Mouse (Mus musculus): ENCODE measurements around the gene Lrrfip2. TPM values are rescaled to one million over a fixed set of nuclear protein-coding genes. Genes with fewer than 3 reads are reported as not detected.

The Lrrfip2 gene
- total and polyA plus RNA-seq, 2 experiments from 2014 or later: 38.9 to 41.7 TPM

GRCm38 (mm10) chr9:111094626-111095025 lies 22.8 kb upstream of the Lrrfip2 start:
- Histone ChIP-seq H3K9me3 (ENCODE audit: low read length) (no peaks in the 10 kb centered on the region), H3K9ac (no peak overlapping the region), H3K27ac (ENCODE audit: low read depth, low read length) (no peak overlapping the region), H3K4me1 (ENCODE audit: insufficient read depth) (no peaks in the 10 kb centered on the region), H3K36me3 (ENCODE audit: insufficient read depth) (no peaks in the 10 kb centered on the region), H3K4me3 (ENCODE audit: low read depth, low read length) (no peak overlapping the region), H3K27me3 (ENCODE audit: insufficient read depth, low read length) (no peaks in the 10 kb centered on the region), H3K4me2 (ENCODE audit: low read depth) (no peak overlapping the region)
- no peak for DNase-seq
- TF ChIP-seq CTCF (IDR thresholded peaks at IDR 0.05; ENCODE audit: low read depth): no peak
- WGBS: 90% methylated on average over 5 of the region's 5 CpGs
- no peak for ATAC-seq

GRCm38 (mm10) chr9:111095710-111096109 lies 21.7 kb upstream of the Lrrfip2 start:
- Histone ChIP-seq H3K9me3 (ENCODE audit: low read length) (no peaks in the 10 kb centered on the region), H3K36me3 (ENCODE audit: insufficient read depth) (no peaks in the 10 kb centered on the region), H3K27me3 (ENCODE audit: insufficient read depth, low read length) (no peaks in the 10 kb centered on the region), H3K9ac (no peak overlapping the region), H3K4me3 (ENCODE audit: low read depth, low read length) (no peak overlapping the region), H3K4me1 (ENCODE audit: insufficient read depth) (no peaks in the 10 kb centered on the region), H3K4me2 (ENCODE audit: low read depth) (no peak overlapping the region), H3K27ac (ENCODE audit: low read depth, low read length) (no peak overlapping the region)
- no peak for DNase-seq
- WGBS: 88% methylated on average over 7 of the region's 7 CpGs
- no peak for ATAC-seq
- TF ChIP-seq CTCF (IDR thresholded peaks at IDR 0.05; ENCODE audit: low read depth): no peak

GRCm38 (mm10) chr9:111096419-111097326 lies 20.7 kb upstream of the Lrrfip2 start:
- DNase-seq (no peak), ATAC-seq (no peak)
- no peaks in the 10 kb centered on the region for H3K9me3 ChIP-seq (ENCODE audit: low read length)
- H3K27ac ChIP-seq (ENCODE audit: low read depth, low read length): no peak overlapping the region
- 87% methylated on average over 16 of the region's 16 CpGs for WGBS
- H3K4me1 ChIP-seq (ENCODE audit: insufficient read depth): no peaks in the 10 kb centered on the region
- no peak overlapping the region for H3K9ac ChIP-seq
- no peak for TF ChIP-seq CTCF (IDR thresholded peaks at IDR 0.05; ENCODE audit: low read depth)
- H3K4me3 ChIP-seq (ENCODE audit: low read depth, low read length): no peak overlapping the region
- no peaks in the 10 kb centered on the region for H3K36me3 ChIP-seq (ENCODE audit: insufficient read depth)
- no peaks in the 10 kb centered on the region for H3K27me3 ChIP-seq (ENCODE audit: insufficient read depth, low read length)
- no peak overlapping the region for H3K4me2 ChIP-seq (ENCODE audit: low read depth)

GRCm38 (mm10) chr9:111097543-111097942 lies 19.8 kb upstream of the Lrrfip2 start:
- DNase-seq (no peak), ATAC-seq (no peak)
- H3K9ac ChIP-seq: no peak overlapping the region
- no peaks in the 10 kb centered on the region for H3K9me3 ChIP-seq (ENCODE audit: low read length)
- no peak overlapping the region for H3K4me3 ChIP-seq (ENCODE audit: low read depth, low read length)
- TF ChIP-seq CTCF (IDR thresholded peaks at IDR 0.05; ENCODE audit: low read depth): no peak
- no peaks in the 10 kb centered on the region for H3K4me1 ChIP-seq (ENCODE audit: insufficient read depth)
- H3K27me3 ChIP-seq (ENCODE audit: insufficient read depth, low read length): no peaks in the 10 kb centered on the region
- H3K36me3 ChIP-seq (ENCODE audit: insufficient read depth): no peaks in the 10 kb centered on the region
- H3K27ac ChIP-seq (ENCODE audit: low read depth, low read length): no peak overlapping the region
- H3K4me2 ChIP-seq (ENCODE audit: low read depth): no peak overlapping the region
- 63% methylated on average over 6 of the region's 6 CpGs for WGBS

- H3K27ac ChIP-seq (ENCODE audit: low read depth, low read length): no peak overlapping the region
- no peak overlapping the region for H3K4me3 ChIP-seq (ENCODE audit: low read depth, low read length)
- no peak for DNase-seq
- H3K4me2 ChIP-seq (ENCODE audit: low read depth): no peak overlapping the region
- H3K36me3 ChIP-seq (ENCODE audit: insufficient read depth): no peaks in the 10 kb centered on the region
- ATAC-seq: no peak
- H3K9ac ChIP-seq: no peak overlapping the region
- no peaks in the 10 kb centered on the region for H3K27me3 ChIP-seq (ENCODE audit: insufficient read depth, low read length)
- no peak for TF ChIP-seq CTCF (IDR thresholded peaks at IDR 0.05; ENCODE audit: low read depth)
- WGBS: 85% methylated on average over 3 of the region's 3 CpGs
- H3K4me1 ChIP-seq (ENCODE audit: insufficient read depth): no peaks in the 10 kb centered on the region
- no peaks in the 10 kb centered on the region for H3K9me3 ChIP-seq (ENCODE audit: low read length)
Measured at GRCm38 (mm10) chr9:111100406-111100805, 17.0 kb upstream of the Lrrfip2 start.

- TF ChIP-seq CTCF (IDR thresholded peaks at IDR 0.05; ENCODE audit: low read depth): no peak
- Histone ChIP-seq H3K9ac (no peak overlapping the region), H3K27ac (ENCODE audit: low read depth, low read length) (no peak overlapping the region), H3K36me3 (ENCODE audit: insufficient read depth) (no peaks in the 10 kb centered on the region), H3K9me3 (ENCODE audit: low read length) (no peaks in the 10 kb centered on the region), H3K4me1 (ENCODE audit: insufficient read depth) (no peaks in the 10 kb centered on the region), H3K27me3 (ENCODE audit: insufficient read depth, low read length) (no peaks in the 10 kb centered on the region), H3K4me2 (ENCODE audit: low read depth) (no peak overlapping the region), H3K4me3 (ENCODE audit: low read depth, low read length) (no peak overlapping the region)
- DNase-seq (no peak), ATAC-seq (no peak)
- WGBS: 88% methylated on average over 5 of the region's 5 CpGs
Measured at GRCm38 (mm10) chr9:111103293-111103692, 14.1 kb upstream of the Lrrfip2 start.

GRCm38 (mm10) chr9:111103893-111104292 lies 13.5 kb upstream of the Lrrfip2 start:
- DNase-seq (no peak), ATAC-seq (no peak)
- Histone ChIP-seq H3K9ac (no peak overlapping the region), H3K27me3 (ENCODE audit: insufficient read depth, low read length) (no peaks in the 10 kb centered on the region), H3K9me3 (ENCODE audit: low read length) (no peaks in the 10 kb centered on the region), H3K27ac (ENCODE audit: low read depth, low read length) (no peak overlapping the region), H3K4me1 (ENCODE audit: insufficient read depth) (no peaks in the 10 kb centered on the region), H3K4me2 (ENCODE audit: low read depth) (no peak overlapping the region), H3K36me3 (ENCODE audit: insufficient read depth) (no peaks in the 10 kb centered on the region), H3K4me3 (ENCODE audit: low read depth, low read length) (no peak overlapping the region)
- no peak for TF ChIP-seq CTCF (IDR thresholded peaks at IDR 0.05; ENCODE audit: low read depth)
- 88% methylated on average over 5 of the region's 5 CpGs for WGBS

All from forebrain, postnatal 0 days (tissue).